Mouse (Mus musculus) kidney, adult 2 months (tissue): ENCODE measurements around the gene Rpl18. TPM values are rescaled to one million over a fixed set of nuclear protein-coding genes. Genes with fewer than 3 reads are reported as not detected.

ENCODE experiments used
- DNase-seq: peaks from one replicate; pipeline ENCODE4 v3.0.0; 2021
- H3K27ac ChIP-seq: fragments of 200-500 bp; 2 replicates; pipeline ENCODE4 v1.5.1; 2012; ENCODE audit warnings: low read depth, low read length, control low read depth, inconsistent platforms; ENCODE audit not compliant: insufficient read depth
- H3K27me3 ChIP-seq: fragments of 200-500 bp; replicated peaks from 2 replicates; pipeline ENCODE4 v1.6.1; 2012; ENCODE audit warnings: mild to moderate bottlenecking, moderate library complexity, low read length, inconsistent platforms; ENCODE audit not compliant: control insufficient read depth, insufficient read depth
- H3K36me3 ChIP-seq: fragments of 200-500 bp; 2 replicates; pipeline ENCODE4 v1.6.1; 2012; ENCODE audit warnings: mild to moderate bottlenecking, moderate library complexity, low read length, inconsistent platforms; ENCODE audit not compliant: control insufficient read depth, insufficient read depth
- H3K4me1 ChIP-seq: fragments of 200-500 bp; 2 replicates; pipeline ENCODE4 v1.6.1; 2011; ENCODE audit warnings: low read length; ENCODE audit not compliant: control insufficient read depth, insufficient read depth
- H3K4me3 ChIP-seq: fragments of 200-500 bp; 2 replicates; pipeline ENCODE4 v1.5.1; 2011; ENCODE audit warnings: mild to moderate bottlenecking, low read depth, low read length, control low read depth; ENCODE audit not compliant: insufficient read depth
- CTCF ChIP-seq: fragments of 200-500 bp; conservative IDR thresholded peaks from 2 replicates; pipeline ENCODE4 v1.5.1; 2011; ENCODE audit warnings: low read depth, mild to moderate bottlenecking, control low read depth, low read length, moderate library complexity, mixed read lengths; ENCODE audit not compliant: insufficient read depth, insufficient read length
- POLR2A ChIP-seq: fragments of 200-500 bp; IDR thresholded peaks from one replicate; pipeline ENCODE4 v1.6.1; 2011; ENCODE audit warnings: low read depth, low read length, control low read depth
- WGBS: fragments of 180-500 bp; shearing (Covaris S2); methylation state at CpG from one replicate; pipeline ENCODE4 v1.1.7; 2018; 5-methylcytosine and 5-hydroxymethylcytosine counted together
- polyA plus RNA-seq: library from polyadenylated mRNA; depleted of rRNA; stranded (reverse); fragments of >200 nt; gene quantifications from 2 replicates; pipeline ENCODE4 v1.2.3, GENCODE M21; 2012

The Rpl18 gene
- polyA plus RNA-seq, 1 experiment: 955 TPM

DNA sequence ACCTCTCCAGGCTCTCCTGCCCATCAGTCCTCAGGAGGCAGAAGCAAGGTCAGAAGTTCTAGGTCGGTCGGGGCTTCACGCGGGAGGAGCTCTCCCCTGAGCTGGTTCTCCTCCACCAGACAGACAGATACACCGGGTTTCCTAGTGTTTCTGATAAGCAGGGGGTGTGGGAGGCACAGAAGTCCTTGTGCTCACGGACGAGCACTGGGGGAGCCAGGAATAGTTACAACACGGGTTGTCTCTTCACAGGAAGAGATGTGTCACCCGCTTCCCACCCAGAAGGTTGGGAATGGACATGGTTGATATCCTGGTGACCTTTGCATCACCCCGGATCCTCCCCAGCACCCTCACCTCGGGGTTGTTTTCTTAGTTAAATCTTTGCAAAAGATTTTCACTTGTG, 25.5 kb upstream of the Rpl18 start:
- Histone ChIP-seq H3K4me1 (no peaks in the 10 kb centered on the region), H3K36me3 (no peaks in the 10 kb centered on the region), H3K27ac (peak overlapping the region; percentile 51), H3K27me3 (no peaks in the 10 kb centered on the region), H3K4me3 (no peak overlapping the region)
- DNase-seq: peak; percentile 26
- WGBS: 44% methylated on average over 11 of the region's 11 CpGs
- TF ChIP-seq POLR2A: no peak
- TF ChIP-seq CTCF: no peak

DNA sequence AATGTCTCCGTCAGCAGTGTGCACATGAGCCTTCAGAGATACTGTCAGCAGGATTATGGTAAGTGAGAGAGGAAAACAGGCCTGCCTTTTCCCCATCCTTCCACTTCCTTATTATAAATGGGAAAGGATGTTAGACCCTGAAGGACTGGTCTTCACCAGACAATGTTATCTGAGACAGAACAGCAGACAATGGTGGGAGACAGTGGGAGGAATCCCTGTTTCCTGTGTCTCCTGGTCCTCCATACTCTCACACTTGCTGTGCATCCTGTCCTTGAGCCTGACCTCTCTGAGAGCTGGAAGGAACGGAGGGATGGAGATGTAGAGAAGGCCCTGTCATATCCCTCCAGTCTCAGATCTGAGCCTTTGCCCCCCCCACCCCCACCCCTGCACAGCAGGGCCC, 22.9 kb upstream of the Rpl18 start:
- Histone ChIP-seq H3K4me1 (no peaks in the 10 kb centered on the region), H3K27ac (no peak overlapping the region), H3K36me3 (no peaks in the 10 kb centered on the region), H3K4me3 (no peak overlapping the region), H3K27me3 (no peaks in the 10 kb centered on the region)
- WGBS: 82% methylated on average over 2 of the region's 2 CpGs
- no peak for DNase-seq
- no peak for TF ChIP-seq POLR2A
- TF ChIP-seq CTCF: no peak

DNA sequence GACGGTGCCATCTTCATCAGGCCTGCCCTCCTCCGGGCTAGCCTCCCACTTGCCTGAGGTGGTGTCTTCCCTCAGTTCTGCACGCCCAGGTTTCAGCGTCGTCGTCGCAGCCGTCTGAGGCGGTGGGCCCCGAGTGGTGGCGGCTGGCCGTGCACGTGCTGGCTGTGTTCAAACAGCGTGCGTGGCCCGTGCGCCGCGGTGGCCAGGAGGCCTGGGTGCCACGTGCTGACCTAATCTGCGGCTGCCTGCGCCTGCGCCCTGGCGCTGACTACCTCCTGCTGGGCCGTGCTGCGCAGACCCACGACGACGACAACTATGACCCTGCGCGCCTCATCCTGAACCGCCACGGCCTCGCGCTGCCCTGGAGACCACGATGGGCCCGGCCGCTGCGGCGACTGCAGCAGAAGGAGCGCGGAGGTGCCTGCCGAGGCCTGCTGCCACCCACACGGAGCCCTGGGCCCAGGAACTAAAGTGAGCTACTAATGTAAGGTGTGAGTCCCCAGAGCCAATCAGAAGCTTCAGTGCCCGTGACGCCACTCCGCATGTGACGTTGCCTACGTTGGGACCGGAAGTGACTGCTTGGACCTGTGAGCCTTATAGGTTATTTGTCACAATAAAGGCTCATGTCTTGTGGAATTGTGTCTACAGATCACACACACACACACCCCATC, 21.2 kb upstream of the Rpl18 start, which contains the start of gene Sec1:
Sec1 (minus strand) TSS at position 482 of the 671 bp plus-strand sequence.
- DNase-seq: no peak
- WGBS: 93% methylated on average over 50 of the region's 50 CpGs
- H3K4me1 ChIP-seq: no peaks in the 10 kb centered on the region
- no peaks in the 10 kb centered on the region for H3K36me3 ChIP-seq
- TF ChIP-seq POLR2A: no peak
- TF ChIP-seq CTCF: no peak
- H3K27me3 ChIP-seq: no peaks in the 10 kb centered on the region
- no peak within 1 kb of the TSS for H3K4me3 ChIP-seq
- H3K27ac ChIP-seq: no peak within 1 kb of the TSS

DNA sequence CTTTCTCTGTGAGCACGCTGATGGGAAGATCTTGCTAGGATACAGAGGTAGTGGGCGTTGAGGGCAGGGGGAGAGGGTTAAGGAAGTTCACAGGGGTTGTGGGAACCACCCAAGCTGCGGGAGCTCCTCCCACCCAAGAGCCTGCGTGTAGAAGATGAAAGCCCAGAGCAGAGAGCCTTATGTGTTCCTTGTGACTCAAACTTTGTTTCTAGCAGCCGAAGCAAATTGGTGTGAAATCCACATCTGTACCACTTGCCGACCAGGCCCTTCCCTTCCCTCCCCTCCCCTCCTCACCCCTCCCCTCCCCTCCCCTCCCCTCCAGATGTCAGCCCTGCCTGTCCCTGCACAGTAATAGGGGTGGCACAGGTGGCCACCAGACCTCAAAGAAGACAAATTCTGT, 20.2 kb upstream of the Rpl18 start:
- no peaks in the 10 kb centered on the region for H3K36me3 ChIP-seq
- WGBS: 37% methylated on average over 6 of the region's 6 CpGs
- H3K4me3 ChIP-seq: no peak overlapping the region
- no peak overlapping the region for H3K27ac ChIP-seq
- peaks cover 3% of the 10 kb centered on the region; the same call in 1 of the 2 replicates for H3K27me3 ChIP-seq
- H3K4me1 ChIP-seq: no peaks in the 10 kb centered on the region
- DNase-seq: no peak
- TF ChIP-seq POLR2A (no peak), CTCF (no peak)

DNA sequence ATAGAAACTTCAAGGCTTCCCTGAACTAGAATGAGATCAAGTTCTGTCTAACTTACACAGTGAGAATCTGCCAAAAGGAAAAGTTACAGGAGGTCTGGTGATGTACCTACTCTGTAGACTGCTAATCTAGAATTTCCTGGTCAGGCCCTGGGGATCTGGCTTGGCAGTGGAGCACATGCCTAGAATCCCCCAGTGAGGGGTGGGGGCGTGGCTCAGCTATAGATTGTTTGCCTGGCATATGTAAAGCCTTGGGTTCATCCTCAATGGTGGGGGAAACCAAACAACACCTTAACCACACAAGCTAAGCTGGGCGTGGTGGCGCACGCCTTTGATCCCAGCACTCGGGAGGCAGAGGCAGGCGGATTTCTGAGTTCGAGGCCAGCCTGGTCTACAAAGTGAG, 17.4 kb upstream of the Rpl18 start:
- no peak for DNase-seq
- H3K27me3 ChIP-seq: peaks cover 3% of the 10 kb centered on the region; the same call in 1 of the 2 replicates
- 85% methylated on average over 7 of the region's 7 CpGs for WGBS

DNA sequence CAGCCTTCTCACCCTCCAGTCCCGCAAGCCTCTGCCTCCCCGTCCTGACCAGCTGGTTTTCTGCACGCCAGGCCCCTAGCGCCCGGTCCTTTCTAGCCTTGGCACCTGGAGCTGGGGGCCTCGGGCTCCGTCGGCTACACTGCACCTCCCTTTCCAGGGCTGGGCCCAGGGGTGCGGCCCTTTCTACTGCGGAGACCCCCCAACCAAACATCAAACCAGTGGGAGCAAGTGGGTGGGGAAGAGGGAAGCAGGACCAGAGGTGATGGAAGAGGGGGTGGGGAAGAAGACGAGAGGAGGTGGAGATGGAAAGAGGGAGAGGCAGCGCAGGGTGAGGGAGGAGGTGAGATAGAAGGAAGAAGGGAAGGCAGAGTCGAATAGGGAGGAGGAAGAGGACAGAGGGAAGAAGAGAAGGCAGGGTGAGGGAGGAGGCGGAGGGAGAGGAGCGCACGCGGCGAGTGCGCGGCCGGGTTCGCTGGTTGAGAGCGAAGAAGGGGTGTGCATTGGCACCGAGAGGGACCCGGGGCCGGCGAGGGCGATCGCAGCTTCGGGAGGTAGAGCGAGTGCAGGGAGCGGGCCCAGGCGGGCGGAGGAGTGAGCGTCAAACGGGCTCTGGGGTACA, 15.6 kb upstream of the Rpl18 start, which contains the start of gene Car11:
Car11 (plus strand) TSS at position 321 of the 619 bp plus-strand sequence.
- 10% methylated on average over 36 of the region's 36 CpGs for WGBS
- Histone ChIP-seq H3K4me1 (peaks cover 7% of the 10 kb centered on the region; the same call in 1 of the 2 replicates), H3K27me3 (peaks cover 3% of the 10 kb centered on the region; the same call in 1 of the 2 replicates), H3K4me3 (peak within 1 kb of the TSS; percentile 44), H3K36me3 (no peaks in the 10 kb centered on the region), H3K27ac (no peak within 1 kb of the TSS)
- DNase-seq: no peak
- TF ChIP-seq CTCF: no peak
- no peak for TF ChIP-seq POLR2A

More for the DNA sequence above, 17.4 kb upstream of the Rpl18 start:
- Histone ChIP-seq H3K4me3 (no peak overlapping the region), H3K4me1 (peaks cover 3% of the 10 kb centered on the region; the same call in 1 of the 2 replicates), H3K27ac (no peak overlapping the region), H3K36me3 (no peaks in the 10 kb centered on the region)
- TF ChIP-seq POLR2A: no peak
- no peak for TF ChIP-seq CTCF

DNA sequence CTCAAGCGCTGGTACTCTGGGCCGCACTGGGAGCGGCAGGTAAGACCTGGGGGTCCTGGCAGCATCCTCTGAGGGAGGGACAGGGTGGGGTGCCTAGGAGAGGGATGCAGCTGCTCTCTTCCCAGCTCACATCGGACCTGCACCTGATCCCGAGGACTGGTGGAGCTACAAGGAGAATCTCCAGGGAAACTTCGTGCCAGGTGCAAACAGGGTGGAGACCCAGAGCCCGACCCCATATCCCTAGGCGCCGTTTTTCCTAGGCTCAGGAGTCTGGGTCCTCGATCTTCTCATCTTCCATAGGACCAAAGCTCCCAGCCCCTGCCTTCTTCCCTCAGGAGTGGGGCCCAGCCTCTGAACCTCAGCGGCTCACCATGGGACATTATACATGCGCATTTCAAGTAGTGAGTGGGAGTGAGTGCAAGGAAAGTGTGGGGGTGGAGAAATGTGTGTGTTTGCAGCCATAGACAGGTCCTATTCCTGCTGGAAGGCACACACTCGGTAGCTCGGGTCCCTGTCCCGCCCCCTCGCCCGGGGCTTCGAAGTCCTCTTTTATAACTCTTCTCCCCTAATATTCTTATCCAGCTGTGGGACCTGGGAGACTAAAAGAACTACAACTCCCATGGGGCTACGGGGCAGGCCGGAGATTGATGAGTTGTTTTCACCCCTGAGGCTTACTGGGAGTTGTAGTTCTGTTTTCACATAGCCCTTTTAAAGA, 14.8 kb upstream of the Rpl18 start:
- WGBS: 1% methylated on average over 20 of the region's 20 CpGs
- peaks cover 7% of the 10 kb centered on the region; the same call in 1 of the 2 replicates for H3K4me1 ChIP-seq
- H3K4me3 ChIP-seq: peak overlapping the region; percentile 44
- H3K27ac ChIP-seq: peak overlapping the region; percentile 9; the same call in 1 of the 2 replicates
- H3K27me3 ChIP-seq: peaks cover 3% of the 10 kb centered on the region; the same call in 1 of the 2 replicates
- peak; percentile 90 for DNase-seq
- TF ChIP-seq POLR2A (no peak), CTCF (no peak)
- H3K36me3 ChIP-seq: no peaks in the 10 kb centered on the region
